Mouse (Mus musculus): ENCODE measurements around the gene Kif4.

Gene Kif4

DNA sequence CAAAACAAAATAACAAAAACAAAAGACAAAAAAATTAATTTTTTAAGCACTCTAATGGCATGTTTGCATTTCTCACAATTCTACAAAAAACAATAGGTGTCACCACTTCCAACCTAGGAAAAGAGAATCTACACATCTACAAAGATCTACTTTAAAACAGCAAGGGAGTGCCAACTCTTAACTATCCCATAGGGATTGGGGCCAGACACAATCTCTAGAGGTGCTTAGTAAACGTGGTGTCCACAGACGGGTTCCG is at the start of gene Kif4:
Kif4 (plus strand) TSS at position 192 of the 256 bp plus-strand sequence.
- DNase-seq (ENCODE audit: inconsistent ontology term): no peak

DNA sequence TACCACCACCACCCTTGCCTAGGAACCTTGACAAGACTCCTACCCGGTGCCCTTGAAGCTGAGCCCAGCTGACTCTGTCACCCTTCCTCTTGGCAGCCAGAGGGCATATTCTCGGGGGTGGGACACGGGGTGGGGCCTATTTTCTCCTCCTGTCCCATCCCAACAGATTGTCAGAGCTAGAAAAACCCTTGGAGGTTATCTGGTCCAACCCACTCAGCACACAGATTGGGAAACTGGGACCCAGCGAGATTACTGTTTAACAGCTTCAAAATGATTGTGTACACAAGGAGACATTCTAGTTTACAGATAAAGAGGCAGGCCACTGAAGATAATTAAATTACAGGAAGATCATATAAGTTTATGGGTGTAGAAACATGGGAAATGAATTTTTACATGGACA is 30.7 kb upstream of the Kif4 start, which contains the start of gene P2ry4:
P2ry4 (minus strand) TSS at position 79 of the 400 bp plus-strand sequence.
- no peak for DNase-seq (ENCODE audit: inconsistent ontology term)

DNA sequence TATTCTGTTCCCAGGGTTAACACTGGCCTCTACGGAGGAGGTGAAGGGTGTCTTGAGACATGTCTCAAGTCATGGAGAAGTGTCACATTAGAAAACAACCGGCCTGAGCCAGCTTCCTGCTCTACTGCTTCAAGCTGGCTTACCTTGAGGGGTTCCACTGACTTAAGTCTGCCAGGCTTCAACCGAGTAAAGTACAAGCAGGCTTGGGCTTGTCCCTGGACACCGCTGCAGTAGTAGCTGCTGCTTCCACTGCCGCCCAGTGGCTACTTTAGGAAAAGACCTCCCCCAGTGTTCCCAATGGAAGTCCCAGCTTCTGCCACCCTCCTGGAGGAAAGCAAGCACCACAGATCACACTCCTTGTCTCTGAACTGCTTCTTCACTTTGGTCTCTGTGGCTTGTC is 28.1 kb upstream of the Kif4 start:
- peak; percentile 8 for DNase-seq (ENCODE audit: inconsistent ontology term)

DNA sequence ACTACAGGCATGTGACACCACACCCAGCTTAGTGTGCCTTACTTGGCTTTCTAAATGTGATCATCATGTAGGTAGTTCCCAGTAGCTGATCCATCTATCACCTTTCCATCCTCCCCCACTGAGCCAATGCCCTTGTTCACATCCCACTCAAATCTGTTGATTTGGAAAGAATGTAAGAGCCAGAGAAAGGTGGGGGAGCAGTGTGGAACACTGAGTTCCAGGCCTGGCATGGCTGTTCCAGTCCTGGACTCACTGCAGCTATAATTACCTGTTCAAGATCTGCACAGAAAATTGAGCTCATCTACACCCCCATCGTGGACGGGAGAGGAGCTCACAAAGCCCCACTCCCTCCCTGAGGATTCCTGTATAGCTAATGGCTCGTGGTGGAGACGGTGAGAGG is 25.8 kb upstream of the Kif4 start:
- DNase-seq (ENCODE audit: inconsistent ontology term): no peak

DNA sequence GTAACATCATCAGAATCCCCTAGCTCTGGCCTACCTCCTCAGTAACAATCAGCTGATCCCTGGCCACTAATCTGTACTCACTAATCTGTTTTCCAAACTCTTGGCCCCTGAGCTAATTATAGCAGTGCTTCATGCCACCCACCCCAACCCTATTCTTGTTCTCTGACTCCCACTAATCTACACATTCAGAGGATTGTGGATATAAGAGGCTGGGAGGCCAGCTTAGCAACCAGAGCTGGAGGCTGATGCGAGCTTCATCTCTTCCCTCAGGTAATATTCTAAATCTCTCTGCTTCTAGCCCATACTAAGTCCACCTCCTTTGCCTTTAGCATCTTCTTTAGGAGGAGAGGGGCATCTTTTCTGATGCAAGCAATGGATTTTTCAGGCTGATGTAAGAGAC is 20.2 kb upstream of the Kif4 start, which contains the start of gene Arr3:
Arr3 (plus strand) TSS at position 184 of the 400 bp plus-strand sequence.
- no peak for DNase-seq (ENCODE audit: inconsistent ontology term)

DNA sequence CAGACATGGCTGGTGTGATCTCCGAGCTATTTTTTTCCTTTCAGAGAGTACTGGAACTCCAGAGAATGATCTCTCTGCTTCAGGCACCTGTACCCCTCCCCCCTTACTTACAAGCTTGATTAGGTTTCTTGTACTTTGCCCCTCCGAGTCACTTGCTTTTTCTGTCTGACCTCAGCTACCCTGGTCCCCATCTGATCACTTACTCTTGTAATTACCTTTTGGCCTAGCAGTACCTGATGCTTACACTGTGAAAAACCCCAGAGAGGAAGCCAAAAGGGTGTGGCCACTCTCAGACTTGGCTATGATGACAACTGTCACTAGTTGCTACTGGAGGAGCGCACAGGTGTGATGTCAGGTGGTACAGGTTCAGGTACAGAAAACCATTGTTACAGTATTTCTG is 7.0 kb upstream of the Kif4 start:
- no peak for DNase-seq (ENCODE audit: inconsistent ontology term)

DNA sequence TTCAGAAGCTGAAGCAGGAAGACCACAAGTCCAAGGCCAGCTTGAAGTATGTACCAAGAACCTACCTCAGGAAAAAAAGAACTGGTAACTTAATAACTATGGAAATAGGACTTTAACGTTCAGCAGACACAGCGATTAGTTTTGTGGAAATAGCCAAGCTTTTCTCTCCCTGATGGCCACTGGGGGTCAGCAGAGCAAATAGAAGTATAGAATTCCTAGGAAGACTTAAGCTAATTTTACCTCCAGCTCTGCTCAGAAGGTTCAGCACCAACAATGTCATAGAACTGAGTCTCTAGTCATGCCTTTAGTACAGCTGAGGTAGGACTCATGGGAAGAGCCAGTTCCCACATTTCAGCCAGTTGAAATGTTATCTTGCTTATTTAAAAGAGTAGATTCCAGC is 4.2 kb upstream of the Kif4 start:
- DNase-seq (ENCODE audit: inconsistent ontology term): peak; percentile 11

DNA sequence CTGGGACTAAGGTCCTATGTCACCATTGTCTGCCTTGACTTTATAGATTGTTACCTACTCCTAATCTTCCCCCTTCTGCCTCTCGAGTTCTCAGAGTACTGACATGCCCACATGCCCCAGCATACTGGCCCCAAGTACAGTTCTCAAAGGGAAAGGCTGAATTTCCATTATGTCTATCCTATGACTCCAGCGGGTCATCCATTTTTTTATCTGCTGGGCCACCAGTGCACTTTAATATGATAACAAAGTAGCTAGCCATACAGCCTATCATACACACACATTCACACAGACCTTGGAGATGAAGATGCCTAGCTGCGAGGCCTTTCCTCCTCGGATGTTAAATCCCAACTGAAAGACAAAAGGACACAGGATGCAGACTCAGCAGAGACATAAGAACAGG is 1.3 kb upstream of the Kif4 start:
- no peak for DNase-seq (ENCODE audit: inconsistent ontology term)

DNA sequence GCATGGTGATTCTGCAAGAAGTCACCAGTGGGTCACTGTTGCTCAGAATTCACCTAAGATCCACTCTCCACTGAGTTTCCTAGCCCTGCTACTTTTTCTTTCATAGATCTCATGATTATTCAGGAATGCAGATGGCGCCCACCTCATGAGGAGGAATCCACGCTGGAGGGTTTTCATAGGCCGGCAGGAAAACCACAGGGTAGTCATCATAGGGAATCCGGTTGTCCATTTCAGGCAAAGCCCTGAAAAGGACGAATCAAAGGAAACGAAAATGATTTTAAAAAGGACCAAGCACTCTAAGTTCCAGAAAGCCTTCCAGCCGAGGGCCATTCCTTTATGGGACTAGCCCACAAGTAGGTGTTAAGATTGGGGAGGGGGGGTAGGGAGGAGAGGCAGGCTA is 391 bp upstream of the Kif4 start:
- peak; percentile 53 for DNase-seq (ENCODE audit: inconsistent ontology term)

DNA sequence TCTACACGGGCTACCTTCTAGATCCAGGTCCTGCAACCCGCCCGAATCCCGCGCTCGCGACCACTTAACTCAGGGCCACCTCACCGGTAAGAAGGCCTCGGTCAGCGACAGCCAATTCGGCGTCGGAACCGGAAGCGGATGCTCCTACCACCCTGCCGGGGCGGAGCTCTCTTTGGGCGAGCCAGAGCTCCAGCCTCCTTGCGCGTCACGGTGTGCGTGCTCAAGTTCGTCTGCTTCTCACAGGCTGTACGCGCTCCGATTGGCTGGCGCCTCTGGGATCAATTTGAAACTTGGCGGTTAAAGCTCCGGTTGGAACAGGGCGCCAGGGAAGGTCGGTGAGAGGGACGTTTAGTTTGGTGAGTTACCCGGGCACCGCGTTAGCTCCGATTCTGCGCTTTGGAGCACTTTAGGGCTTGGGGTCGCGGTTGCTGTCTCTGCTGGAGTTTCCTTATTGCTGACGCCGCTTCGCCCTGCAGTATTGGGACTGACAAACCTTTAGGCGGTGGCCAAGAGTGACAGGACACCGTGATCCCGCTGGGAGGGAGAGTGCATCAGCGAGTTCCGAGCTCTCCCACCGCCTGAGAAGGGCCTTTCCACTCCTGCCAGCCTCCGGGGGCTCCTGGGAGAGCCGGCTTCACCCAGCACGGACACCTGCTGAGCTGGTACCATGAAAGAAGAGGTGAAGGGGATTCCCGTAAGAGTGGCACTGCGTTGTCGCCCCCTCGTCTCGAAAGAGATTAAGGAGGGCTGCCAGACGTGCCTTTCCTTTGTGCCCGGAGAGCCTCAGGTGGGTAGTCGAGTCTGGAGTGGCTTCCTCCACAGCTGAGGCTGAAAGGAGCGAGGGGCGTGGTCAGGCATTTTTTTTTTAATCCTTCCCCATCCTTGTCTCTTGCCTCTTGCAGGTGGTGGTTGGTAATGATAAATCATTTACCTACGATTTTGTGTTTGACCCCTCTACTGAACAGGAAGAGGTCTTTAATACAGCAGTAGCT is 561 bp downstream of the Kif4 start, which contains the start of gene Pdzd11:
Pdzd11 (minus strand) TSS at position 767 of the 992 bp plus-strand sequence.
- peak; percentile 91 for DNase-seq (ENCODE audit: inconsistent ontology term)

DNA sequence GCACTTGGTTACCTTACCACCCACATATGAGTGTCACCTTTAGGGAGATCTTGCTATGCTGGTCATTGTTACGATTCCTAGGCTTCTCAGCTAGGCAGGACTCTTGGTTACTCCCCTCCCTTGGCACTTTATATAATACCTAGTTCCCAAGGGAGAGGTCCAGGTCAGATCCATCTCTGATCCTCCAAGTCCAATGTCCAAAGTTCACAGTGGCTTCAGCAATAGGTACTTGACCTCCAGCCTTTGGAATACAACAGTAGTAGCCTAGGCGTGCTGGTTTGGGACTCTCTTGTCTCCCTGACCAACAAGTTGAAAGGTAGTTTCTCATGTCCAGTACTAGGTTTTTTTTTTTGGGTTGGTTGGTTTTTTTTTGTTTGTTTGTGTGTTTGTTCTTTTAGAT is 3.5 kb downstream of the Kif4 start:
- no peak for DNase-seq (ENCODE audit: inconsistent ontology term)

DNA sequence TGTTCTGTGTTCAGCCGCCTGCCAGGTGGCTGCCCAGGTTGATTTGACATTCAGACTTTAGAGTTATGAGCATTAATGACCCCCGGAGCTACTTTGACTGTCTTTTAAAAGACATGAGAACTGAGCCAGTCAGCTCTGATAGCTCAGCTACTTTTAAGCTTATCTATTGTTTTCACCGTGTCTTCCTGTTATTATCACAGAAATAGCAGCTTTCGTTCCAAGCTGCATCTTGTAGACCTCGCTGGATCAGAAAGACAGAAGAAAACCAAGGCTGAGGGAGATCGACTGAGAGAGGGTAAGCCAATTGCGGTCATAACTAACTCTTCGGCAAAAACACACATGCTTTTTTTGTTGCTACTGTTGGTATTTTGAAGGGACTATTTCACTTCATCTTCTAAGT is 12.9 kb downstream of the Kif4 start:
- DNase-seq (ENCODE audit: inconsistent ontology term): no peak

DNA sequence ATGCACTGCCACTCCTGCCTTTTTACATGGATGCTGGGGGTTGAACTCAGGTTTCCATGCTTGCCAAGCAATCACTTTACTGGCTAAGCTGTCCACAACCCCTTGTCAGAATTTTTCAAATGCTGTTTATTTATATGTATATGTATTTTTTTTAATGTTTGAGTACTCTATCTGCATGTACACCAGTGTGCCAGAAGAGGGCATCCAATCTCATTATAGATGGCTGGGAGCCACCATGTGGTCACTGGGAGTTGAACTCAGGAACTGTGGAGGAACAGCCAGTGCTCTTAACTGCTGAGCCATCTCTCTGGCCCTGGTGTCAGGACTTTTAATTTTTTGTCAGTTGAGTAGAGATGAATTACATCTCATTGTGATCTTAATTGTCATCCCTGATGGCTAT is 27.3 kb downstream of the Kif4 start:
- DNase-seq (ENCODE audit: inconsistent ontology term): no peak

DNA sequence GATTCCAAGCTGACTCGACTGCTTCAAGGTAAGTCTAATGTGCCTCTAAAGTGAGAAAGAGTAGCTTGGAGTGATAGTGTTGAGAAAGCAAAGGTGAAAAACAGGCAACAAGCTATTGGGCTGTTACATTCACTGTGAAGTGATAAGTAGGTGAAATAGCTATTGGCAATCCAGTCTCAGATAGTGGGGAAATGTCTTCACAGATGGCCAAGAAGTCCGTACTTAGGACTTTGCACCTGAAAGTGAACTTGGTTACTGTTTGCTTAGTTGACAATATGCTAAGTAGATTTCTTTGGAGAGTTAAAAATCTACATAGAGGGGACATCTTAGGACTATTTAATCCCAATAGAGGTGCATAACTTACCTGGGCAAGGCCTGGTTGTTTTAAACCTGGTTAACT is 39.3 kb downstream of the Kif4 start:
- DNase-seq (ENCODE audit: inconsistent ontology term): no peak

DNA sequence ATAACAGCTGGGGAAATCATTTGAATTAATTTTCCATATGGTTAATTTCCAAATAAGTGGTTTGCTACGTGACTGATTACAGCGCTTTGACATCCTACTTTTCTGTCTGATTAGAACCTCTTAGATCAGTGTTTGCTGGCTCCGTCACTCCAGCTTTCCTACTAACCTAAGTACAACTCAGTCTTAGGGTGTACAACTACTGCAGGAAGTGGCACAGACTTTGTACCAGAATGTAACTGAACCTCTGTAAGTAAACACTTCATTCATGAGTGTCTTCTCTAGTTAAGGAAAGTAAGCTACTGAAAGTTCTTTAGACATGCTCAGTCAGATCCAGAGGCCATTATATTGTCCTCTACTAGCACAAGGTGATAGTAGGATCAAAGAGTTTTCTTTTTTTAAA is 52.7 kb downstream of the Kif4 start:
- no peak for DNase-seq (ENCODE audit: inconsistent ontology term)

DNA sequence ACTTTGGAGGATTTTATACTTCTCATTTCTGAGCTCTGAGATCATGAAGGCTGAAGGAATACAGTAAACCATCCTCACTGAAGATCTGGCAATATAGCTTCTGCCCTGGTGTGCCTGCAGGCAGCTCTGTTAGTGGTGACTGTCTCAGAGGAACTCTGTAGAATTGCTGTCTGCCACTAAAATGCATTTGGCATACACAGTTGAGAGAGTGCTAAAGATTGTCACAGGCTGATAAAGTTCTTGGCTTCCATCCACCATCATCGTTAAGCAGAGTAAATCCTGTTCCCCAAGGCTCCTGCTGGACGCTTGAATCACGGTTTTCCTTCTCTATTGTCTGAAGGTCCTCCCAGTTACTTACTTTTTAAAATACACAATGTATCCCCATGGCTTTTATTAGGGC is 61.0 kb downstream of the Kif4 start:
- DNase-seq (ENCODE audit: inconsistent ontology term): peak; percentile 5

DNA sequence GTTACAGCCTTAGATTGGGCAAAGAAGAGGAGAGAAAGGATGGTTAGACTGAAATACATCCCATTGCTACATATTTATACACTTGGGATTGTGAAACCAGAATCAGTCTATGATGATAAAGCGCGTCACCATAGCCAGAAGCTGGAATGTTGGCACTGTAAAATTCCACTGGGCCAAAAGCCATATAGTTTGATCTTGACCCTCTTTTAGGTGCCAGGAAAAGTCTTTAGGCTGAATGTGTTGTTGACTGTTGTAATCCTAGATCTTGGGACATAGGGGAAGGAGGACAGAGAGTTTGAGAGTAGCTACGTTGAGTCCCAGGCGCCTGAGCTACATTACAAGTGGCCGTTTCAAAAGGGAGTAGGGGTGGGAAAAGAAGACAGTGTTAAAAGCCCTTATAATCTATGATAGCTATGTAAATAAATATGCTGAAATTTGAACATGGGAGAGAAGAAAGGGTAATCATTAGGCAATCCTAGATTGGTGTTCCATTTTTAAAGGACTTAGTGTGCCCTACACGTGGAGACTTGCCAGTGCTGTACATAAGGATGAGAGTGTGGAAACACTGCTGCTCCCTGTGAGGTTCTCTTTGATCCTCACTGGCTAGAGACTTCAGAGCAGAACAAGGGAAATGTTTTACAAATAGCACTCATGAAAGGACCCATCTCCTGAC is 62.0 kb downstream of the Kif4 start:
- peak; percentile 30 for DNase-seq (ENCODE audit: inconsistent ontology term)

DNA sequence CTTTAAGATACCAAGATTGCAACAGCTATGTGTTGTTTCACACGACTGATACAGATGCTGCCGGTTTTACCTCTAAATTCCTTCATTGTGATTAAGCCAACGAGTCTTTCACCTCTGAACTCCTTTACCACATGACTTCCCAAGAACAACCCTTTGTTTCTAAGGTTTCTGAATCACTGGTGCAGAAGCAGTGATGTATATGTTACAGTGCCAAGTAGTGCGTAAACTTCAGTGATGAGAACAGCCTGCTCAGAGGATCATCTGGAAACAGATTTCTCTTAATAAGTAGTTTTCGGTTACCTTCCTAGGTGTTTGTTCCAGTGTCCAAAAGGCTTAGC is 62.5 kb downstream of the Kif4 start:
- DNase-seq (ENCODE audit: inconsistent ontology term): peak; percentile 9

DNA sequence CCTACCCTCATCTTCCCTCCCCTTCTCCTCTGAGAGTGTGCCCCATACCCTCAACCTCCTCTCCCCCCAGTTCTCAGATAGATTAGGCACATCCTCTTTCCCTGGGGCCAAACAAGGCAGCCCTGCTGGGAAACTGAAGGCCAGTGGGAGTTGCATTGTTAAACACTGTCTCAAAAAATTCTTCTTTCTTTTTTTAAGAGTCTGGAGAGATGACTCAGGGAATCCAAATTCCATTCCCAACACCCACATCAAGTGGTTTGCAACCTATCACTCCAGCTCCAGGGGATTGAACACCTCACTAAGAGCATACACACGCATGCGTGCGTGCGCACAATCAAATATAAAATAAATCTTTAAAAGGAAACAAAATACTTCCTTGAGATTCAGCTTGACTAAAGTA is 71.2 kb downstream of the Kif4 start:
- DNase-seq (ENCODE audit: inconsistent ontology term): peak; percentile 35

DNA sequence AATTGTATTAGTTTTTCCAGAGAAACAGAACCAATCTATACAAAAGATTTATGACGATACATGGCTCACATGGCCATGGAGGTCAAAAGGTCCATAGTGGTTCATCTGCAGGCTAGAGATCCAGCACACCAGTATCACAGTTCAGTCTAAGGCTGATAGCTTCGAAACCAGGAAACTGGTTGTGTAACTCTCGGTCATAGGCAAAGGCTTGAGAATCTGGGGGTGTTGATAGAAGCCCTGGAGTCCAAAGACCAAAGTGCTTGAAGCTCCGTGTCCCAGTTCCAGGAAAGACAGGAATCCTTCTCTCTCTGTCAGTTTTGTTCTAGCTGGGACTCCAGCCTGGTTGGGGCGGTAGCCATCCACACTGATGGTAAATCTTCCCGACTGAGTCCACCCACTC is 82.5 kb downstream of the Kif4 start:
- DNase-seq (ENCODE audit: inconsistent ontology term): no peak

DNA sequence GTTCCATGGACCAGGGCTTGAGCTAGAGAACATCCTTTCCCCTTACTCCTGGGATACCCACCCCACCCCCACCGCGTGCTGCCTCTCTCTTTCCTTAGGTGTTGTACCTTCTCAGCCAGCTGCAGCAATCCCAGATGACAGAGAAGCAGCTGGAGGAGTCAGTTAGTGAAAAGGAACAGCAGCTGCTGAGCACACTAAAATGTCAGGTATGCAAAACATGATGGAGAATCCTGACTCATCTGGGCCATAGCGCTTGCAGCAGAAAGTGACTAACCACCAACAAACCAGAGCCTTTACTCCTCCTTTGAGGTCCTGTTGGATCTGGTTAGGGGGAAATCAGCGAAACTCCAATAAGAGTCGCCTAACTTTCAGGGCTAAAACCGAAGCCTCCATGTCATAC is 90.6 kb downstream of the Kif4 start:
- DNase-seq (ENCODE audit: inconsistent ontology term): peak; percentile 27

DNA sequence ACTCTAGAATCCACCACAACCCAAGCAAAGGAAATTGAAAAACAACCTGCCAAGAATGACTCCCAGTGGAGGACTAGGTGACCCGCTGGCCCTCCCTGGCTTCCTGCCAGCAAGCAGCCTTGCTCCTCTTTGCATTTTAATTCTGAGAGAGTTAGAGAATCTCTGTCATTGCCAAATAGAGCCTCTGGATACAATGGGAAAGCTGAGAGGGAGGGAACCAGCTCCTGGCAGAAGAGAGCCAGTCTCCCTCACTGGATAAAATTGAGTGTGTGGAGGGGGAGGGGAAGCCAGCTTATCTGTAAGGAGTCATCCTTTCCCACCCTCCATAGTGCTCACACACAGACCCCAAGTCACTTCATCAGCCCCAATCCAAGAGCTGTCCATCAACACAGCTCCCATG is 103.4 kb downstream of the Kif4 start:
- peak; percentile 63 for DNase-seq (ENCODE audit: inconsistent ontology term)

DNA sequence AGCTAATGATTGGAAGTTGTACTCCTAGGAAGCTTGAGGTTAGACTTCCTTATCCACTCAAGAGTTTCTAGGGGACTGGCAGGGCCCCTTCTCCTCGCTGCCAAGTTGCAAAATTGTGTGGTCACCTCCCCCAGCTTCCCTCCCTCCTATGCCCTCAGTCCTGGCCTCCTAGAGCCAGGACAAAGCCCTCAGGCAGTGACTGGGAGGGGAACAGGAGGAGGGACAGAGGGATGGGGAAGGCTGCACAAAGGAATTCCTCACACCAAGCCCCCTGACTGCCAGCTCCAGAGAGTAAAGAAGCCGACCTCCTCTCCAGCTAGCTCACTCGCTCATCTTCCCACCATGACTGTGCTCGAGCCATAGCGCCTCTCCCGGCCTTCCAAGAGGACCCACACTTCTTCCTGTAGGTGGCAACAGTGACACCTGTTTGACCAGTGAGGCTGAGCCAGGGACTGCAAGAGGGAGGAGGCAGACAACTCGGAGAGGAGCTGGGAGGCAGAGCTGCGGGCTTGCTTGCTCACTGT is 104.2 kb downstream of the Kif4 start, which contains the start of gene Gdpd2:
Gdpd2 (plus strand) TSS at position 209 of the 524 bp plus-strand sequence.
- peak; percentile 73 for DNase-seq (ENCODE audit: inconsistent ontology term)
